Mouse (Mus musculus): ENCODE measurements around the gene Olfr523.

GRCm38 (mm10) chr7:140194031-140194430, 21.0 kb downstream of the Olfr523 start:
- TF ChIP-seq EP300 (optimal IDR thresholded peaks at IDR 0.05) (no peak), CTCF (IDR thresholded peaks at IDR 0.05; ENCODE audit: low read depth) (no peak)
